Mouse (Mus musculus) right cerebral cortex, adult 18-20 months (tissue): ENCODE results near the gene Exoc6.
"Not testable (repeated sequence)": the region's sequence is repeated elsewhere in the genome, so short reads cannot be mapped to it uniquely, and the experiment has no call there.

ENCODE experiments used
- DNase-seq: peaks from one replicate; pipeline ENCODE4 v3.0.0; 2022; ENCODE audit warnings: mixed read lengths

Exoc6 gene

GRCm38 (mm10) chr19:37540201-37540600 is 10.0 kb upstream of the Exoc6 start:
- no peak for DNase-seq

GRCm38 (mm10) chr19:37543537-37544326 is 6.5 kb upstream of the Exoc6 start:
- no peak for DNase-seq

- DNase-seq, result no peak
Observed at GRCm38 (mm10) chr19:37544476-37544875, 5.7 kb upstream of the Exoc6 start.

- no peak for DNase-seq
Observed at GRCm38 (mm10) chr19:37545231-37545630, 5.0 kb upstream of the Exoc6 start.

GRCm38 (mm10) chr19:37545725-37546124 is 4.5 kb upstream of the Exoc6 start:
- DNase-seq, result no peak

- DNase-seq, result no peak
Observed at GRCm38 (mm10) chr19:37546776-37547175, 3.4 kb upstream of the Exoc6 start.

- DNase-seq, result no peak
Observed at GRCm38 (mm10) chr19:37551040-37551566, 885 bp downstream of the Exoc6 start.

GRCm38 (mm10) chr19:37553376-37554265 is 3.4 kb downstream of the Exoc6 start:
- DNase-seq, result no peak

- DNase-seq, result not testable (repeated sequence)
Observed at GRCm38 (mm10) chr19:37554266-37554650, 4.0 kb downstream of the Exoc6 start.

GRCm38 (mm10) chr19:37555863-37556566 is 5.8 kb downstream of the Exoc6 start:
- no peak for DNase-seq

- DNase-seq, result no peak
Observed at GRCm38 (mm10) chr19:37557898-37558297, 7.7 kb downstream of the Exoc6 start.

- no peak for DNase-seq
Observed at GRCm38 (mm10) chr19:37559286-37560079, 9.3 kb downstream of the Exoc6 start.

GRCm38 (mm10) chr19:37560080-37560427 is 9.8 kb downstream of the Exoc6 start:
- DNase-seq, result no peak

- DNase-seq, result no peak
Observed at GRCm38 (mm10) chr19:37561106-37561892, 11.1 kb downstream of the Exoc6 start.

GRCm38 (mm10) chr19:37563763-37564162 is 13.5 kb downstream of the Exoc6 start:
- peak; percentile 40 for DNase-seq

- no peak for DNase-seq
Observed at GRCm38 (mm10) chr19:37565806-37566205, 15.6 kb downstream of the Exoc6 start.

- DNase-seq, result no peak
Observed at GRCm38 (mm10) chr19:37569186-37569754, 19.1 kb downstream of the Exoc6 start.

- DNase-seq, result no peak
Observed at GRCm38 (mm10) chr19:37570966-37571718, 20.9 kb downstream of the Exoc6 start.

- DNase-seq, result no peak
Observed at GRCm38 (mm10) chr19:37574802-37575201, 24.6 kb downstream of the Exoc6 start.

GRCm38 (mm10) chr19:37579607-37580006 is 29.4 kb downstream of the Exoc6 start:
- no peak for DNase-seq
